Mouse (Mus musculus) CD8-positive naive resting alpha-beta T cell, adult 2 months (primary cell): ENCODE measurements at regions not wholly inside any gene's neighbourhood (a gene's known extent, or its start where the extent isn't known, plus 50 kb on each side); places are given as distances from the start of the nearest gene placed in this dataset.

Experiments used
- DNase-seq, 2 experiments: peaks; one replicate each; pipeline ENCODE4 v3.0.0; 2022; ENCODE audit warnings: low read depth in 2 of 2, low spot score in 2 of 2

DNA sequence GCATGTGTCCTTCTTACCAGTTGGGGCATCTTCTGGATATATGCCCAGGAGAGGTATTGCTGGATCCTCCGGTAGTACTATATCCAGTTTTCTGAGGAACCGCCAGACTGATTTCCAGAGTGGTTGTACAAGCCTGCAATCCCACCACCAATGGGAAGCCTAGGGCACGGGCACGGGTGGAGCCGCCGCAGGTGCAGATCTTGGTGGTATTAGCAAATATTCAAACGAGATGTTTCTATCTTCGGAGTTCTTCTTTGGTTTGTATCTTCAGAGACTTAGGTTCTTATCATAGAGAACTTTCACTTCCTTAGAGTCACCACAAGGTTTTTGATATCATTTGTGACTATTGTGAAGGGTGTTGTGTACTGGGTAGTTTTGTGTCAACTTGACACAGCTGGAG lies 103.1 kb downstream of the Btbd35f12 start:
- peak in 1 of 2 experiments; percentile 4 for DNase-seq
